Mouse (Mus musculus): ENCODE measurements around the gene Rps11. TPM values are rescaled to one million over a fixed set of nuclear protein-coding genes. Genes with fewer than 3 reads are reported as not detected.
"Not testable (repeated sequence)": the region's sequence is repeated elsewhere in the genome, so short reads cannot be mapped to it uniquely, and the experiment has no call there.

Rps11 gene
- polyA plus RNA-seq, 1 experiment = 1,240 TPM

DNA sequence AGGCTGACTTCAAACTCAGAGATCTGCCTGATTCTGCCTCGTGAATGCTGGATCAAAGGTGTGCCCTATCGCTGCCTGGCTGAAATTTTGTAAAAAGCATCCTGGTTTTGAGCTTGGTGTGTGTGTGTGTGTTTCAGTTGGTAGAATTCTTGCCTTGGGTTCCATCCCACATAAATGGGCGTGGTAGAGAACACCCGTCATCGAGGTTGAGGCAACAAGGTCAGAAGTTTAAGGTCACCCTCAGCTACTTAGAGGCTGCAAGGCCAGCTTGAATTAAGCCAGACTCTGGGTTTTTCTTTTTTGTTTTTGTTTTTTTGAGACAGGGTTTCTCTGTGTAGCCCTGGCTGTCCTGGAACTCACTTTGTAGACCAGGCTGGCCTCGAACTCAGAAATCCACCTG is 5.9 kb downstream of the Rps11 start:
- Histone ChIP-seq H3K27ac (ENCODE audit: control insufficient read depth, insufficient read depth, low read depth, low read length, poor library complexity) (peak overlapping the region; percentile 11; the same call in 1 of the 2 replicates), H3K4me1 (ENCODE audit: control insufficient read depth, insufficient read depth, low read length) (peaks cover 9% of the 10 kb centered on the region; the same call in 1 of the 2 replicates), H3K4me3 (replicated peaks; ENCODE audit: control insufficient read depth, low read depth, low read length) (no peak overlapping the region)
- TF ChIP-seq POLR2A (IDR thresholded peaks at IDR 0.05; ENCODE audit: borderline replicate concordance, control insufficient read depth, low read depth, low read length) (no peak), CTCF (IDR thresholded peaks at IDR 0.05; ENCODE audit: control insufficient read depth, insufficient read depth, low read length) (no peak)
- 72% methylated on average over 6 of the region's 6 CpGs for WGBS

DNA sequence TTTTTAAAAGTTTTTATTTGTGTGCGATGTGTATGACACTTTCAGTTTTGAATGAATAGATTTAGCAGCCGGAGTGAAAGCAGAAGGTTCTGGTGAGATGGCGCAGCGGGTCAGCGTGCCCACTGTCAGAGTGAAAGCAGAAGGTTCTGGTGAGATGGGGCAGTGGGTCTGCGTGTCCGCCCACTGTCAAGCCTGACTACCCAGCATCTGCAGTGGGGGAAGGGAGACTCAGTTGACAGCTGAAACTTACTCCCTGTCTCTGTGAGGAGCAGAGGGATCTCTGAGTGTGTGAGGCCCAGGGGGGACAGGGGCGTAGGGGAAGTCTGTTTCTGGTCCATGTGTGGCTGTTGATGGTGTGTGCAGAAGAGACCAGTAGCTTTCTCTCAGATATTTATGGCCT is 6.7 kb downstream of the Rps11 start:
- H3K4me1 ChIP-seq (ENCODE audit: control insufficient read depth, insufficient read depth, low read length) = peaks cover 5% of the 10 kb centered on the region; the same call in 1 of the 2 replicates
- H3K4me3 ChIP-seq (replicated peaks; ENCODE audit: control insufficient read depth, low read depth, low read length) = no peak overlapping the region
- H3K27ac ChIP-seq (ENCODE audit: control insufficient read depth, insufficient read depth, low read depth, low read length, poor library complexity) = no peak overlapping the region
- WGBS = 71% methylated on average over 8 of the region's 8 CpGs
- TF ChIP-seq POLR2A (IDR thresholded peaks at IDR 0.05; ENCODE audit: borderline replicate concordance, control insufficient read depth, low read depth, low read length) = no peak

DNA sequence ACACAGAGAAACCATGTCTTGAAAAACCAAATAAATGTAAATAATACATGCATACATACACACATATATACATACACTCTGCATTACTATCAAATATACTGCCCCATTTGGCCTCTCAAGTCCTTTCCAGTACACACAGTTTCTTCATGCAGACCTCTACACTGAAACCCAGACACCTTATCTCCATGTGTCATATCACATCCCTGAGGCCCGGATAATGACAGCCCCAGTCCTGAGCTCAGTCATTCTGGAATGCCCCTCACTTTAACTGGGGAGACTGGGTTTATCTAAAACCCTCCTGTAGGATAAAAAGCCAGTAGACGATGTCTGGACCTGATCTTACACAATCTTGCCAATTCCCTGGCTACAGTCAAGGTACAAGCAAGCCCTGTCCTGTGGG is 10.8 kb downstream of the Rps11 start:
- Histone ChIP-seq H3K4me1 (ENCODE audit: control insufficient read depth, insufficient read depth, low read length) (no peaks in the 10 kb centered on the region; the same call in 1 of the 2 replicates), H3K4me3 (replicated peaks; ENCODE audit: control insufficient read depth, low read depth, low read length) (no peak overlapping the region), H3K27ac (ENCODE audit: control insufficient read depth, insufficient read depth, low read depth, low read length, poor library complexity) (no peak overlapping the region)
- WGBS = 56% methylated on average over 2 of the region's 2 CpGs
- TF ChIP-seq CTCF (IDR thresholded peaks at IDR 0.05; ENCODE audit: control insufficient read depth, insufficient read depth, low read length) = no peak
- TF ChIP-seq POLR2A (IDR thresholded peaks at IDR 0.05; ENCODE audit: borderline replicate concordance, control insufficient read depth, low read depth, low read length) = no peak

GRCm38 (mm10) chr7:45112529-45112928 is 11.7 kb downstream of the Rps11 start:
- no peak overlapping the region for H3K27ac ChIP-seq (ENCODE audit: control insufficient read depth, insufficient read depth, low read depth, low read length, poor library complexity)
- TF ChIP-seq POLR2A (IDR thresholded peaks at IDR 0.05; ENCODE audit: borderline replicate concordance, control insufficient read depth, low read depth, low read length) (no peak), CTCF (IDR thresholded peaks at IDR 0.05; ENCODE audit: control insufficient read depth, insufficient read depth, low read length) (no peak)
- H3K4me1 ChIP-seq (ENCODE audit: control insufficient read depth, insufficient read depth, low read length) = no peaks in the 10 kb centered on the region; the same call in 1 of the 2 replicates
- no peak overlapping the region for H3K4me3 ChIP-seq (replicated peaks; ENCODE audit: control insufficient read depth, low read depth, low read length)
- WGBS = 66% methylated on average over 3 of the region's 3 CpGs

DNA sequence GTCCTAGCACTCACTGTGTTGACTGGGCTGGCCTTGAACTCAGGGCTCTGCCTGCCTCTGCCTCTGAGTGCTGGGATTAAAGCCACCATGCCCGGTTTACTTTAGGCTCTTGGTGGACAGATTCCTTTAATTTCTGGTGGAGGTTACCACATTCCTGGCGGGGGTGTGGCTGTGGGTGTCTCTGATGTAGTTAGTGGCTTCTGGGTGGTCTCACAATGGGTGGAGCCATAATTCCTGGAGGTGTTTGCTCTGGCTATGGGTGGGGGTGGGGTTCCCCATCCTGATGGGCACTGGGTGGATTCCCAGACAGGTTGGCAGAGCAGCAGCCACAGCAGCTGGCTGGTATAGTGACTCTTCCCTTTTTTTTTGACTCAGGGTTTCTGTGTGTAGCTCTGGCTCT is 12.3 kb downstream of the Rps11 start:
- no peaks in the 10 kb centered on the region; the same call in 1 of the 2 replicates for H3K4me1 ChIP-seq (ENCODE audit: control insufficient read depth, insufficient read depth, low read length)
- H3K4me3 ChIP-seq (replicated peaks; ENCODE audit: control insufficient read depth, low read depth, low read length) = no peak overlapping the region
- WGBS = 69% methylated on average over 2 of the region's 2 CpGs
- no peak overlapping the region for H3K27ac ChIP-seq (ENCODE audit: control insufficient read depth, insufficient read depth, low read depth, low read length, poor library complexity)
- TF ChIP-seq POLR2A (IDR thresholded peaks at IDR 0.05; ENCODE audit: borderline replicate concordance, control insufficient read depth, low read depth, low read length) (no peak), CTCF (IDR thresholded peaks at IDR 0.05; ENCODE audit: control insufficient read depth, insufficient read depth, low read length) (no peak)

DNA sequence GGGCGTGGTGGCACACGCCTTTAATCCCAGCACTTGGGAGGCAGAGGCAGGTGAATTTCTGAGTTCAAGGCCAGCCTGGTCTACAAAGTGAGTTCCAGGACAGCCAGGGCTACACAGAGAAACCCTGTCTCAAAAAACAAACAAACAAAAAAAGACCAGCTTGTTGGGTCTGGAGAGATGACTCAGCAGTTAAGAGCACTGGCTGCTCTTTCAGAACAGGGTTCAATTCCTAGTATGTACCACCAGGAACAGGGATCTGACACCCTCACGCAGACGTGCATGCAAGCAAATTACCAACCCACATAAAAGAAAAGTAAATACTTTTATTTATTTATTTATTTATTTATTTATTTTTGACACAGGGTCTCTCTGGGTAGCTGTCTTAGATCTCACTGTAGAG is 14.2 kb downstream of the Rps11 start:
- 70% methylated on average over 4 of the region's 4 CpGs for WGBS
- not testable (repeated sequence) for H3K4me3 ChIP-seq (replicated peaks; ENCODE audit: control insufficient read depth, low read depth, low read length); H3K4me1 ChIP-seq (ENCODE audit: control insufficient read depth, insufficient read depth, low read length); H3K27ac ChIP-seq (ENCODE audit: control insufficient read depth, insufficient read depth, low read depth, low read length, poor library complexity)

- Histone ChIP-seq H3K4me3 (replicated peaks; ENCODE audit: control insufficient read depth, low read depth, low read length) (no peak overlapping the region), H3K4me1 (ENCODE audit: control insufficient read depth, insufficient read depth, low read length) (no peaks in the 10 kb centered on the region; the same call in 1 of the 2 replicates), H3K27ac (ENCODE audit: control insufficient read depth, insufficient read depth, low read depth, low read length, poor library complexity) (no peak overlapping the region)
- TF ChIP-seq POLR2A (IDR thresholded peaks at IDR 0.05; ENCODE audit: borderline replicate concordance, control insufficient read depth, low read depth, low read length) = no peak
- no peak for TF ChIP-seq CTCF (IDR thresholded peaks at IDR 0.05; ENCODE audit: control insufficient read depth, insufficient read depth, low read length)
- 26% methylated on average over 5 of the region's 5 CpGs for WGBS
Observed at GRCm38 (mm10) chr7:45107052-45107645, 17.1 kb downstream of the Rps11 start.

GRCm38 (mm10) chr7:45106441-45106840 is 17.8 kb downstream of the Rps11 start:
- no peak overlapping the region for H3K27ac ChIP-seq (ENCODE audit: control insufficient read depth, insufficient read depth, low read depth, low read length, poor library complexity)
- H3K4me3 ChIP-seq (replicated peaks; ENCODE audit: control insufficient read depth, low read depth, low read length) = no peak overlapping the region

GRCm38 (mm10) chr7:45105491-45105890 is 18.7 kb downstream of the Rps11 start:
- 72% methylated on average over 8 of the region's 8 CpGs for WGBS

More at GRCm38 (mm10) chr7:45106441-45106840, 17.8 kb downstream of the Rps11 start:
- TF ChIP-seq POLR2A (IDR thresholded peaks at IDR 0.05; ENCODE audit: borderline replicate concordance, control insufficient read depth, low read depth, low read length) (no peak), CTCF (IDR thresholded peaks at IDR 0.05; ENCODE audit: control insufficient read depth, insufficient read depth, low read length) (no peak)
- H3K4me1 ChIP-seq (ENCODE audit: control insufficient read depth, insufficient read depth, low read length) = no peaks in the 10 kb centered on the region; the same call in 1 of the 2 replicates
- 70% methylated on average over 6 of the region's 6 CpGs for WGBS

More at GRCm38 (mm10) chr7:45105491-45105890, 18.7 kb downstream of the Rps11 start:
- TF ChIP-seq POLR2A (IDR thresholded peaks at IDR 0.05; ENCODE audit: borderline replicate concordance, control insufficient read depth, low read depth, low read length) (no peak), CTCF (IDR thresholded peaks at IDR 0.05; ENCODE audit: control insufficient read depth, insufficient read depth, low read length) (no peak)
- Histone ChIP-seq H3K4me1 (ENCODE audit: control insufficient read depth, insufficient read depth, low read length) (no peaks in the 10 kb centered on the region; the same call in 1 of the 2 replicates), H3K4me3 (replicated peaks; ENCODE audit: control insufficient read depth, low read depth, low read length) (no peak overlapping the region), H3K27ac (ENCODE audit: control insufficient read depth, insufficient read depth, low read depth, low read length, poor library complexity) (no peak overlapping the region)

All from bone marrow, adult 2 months (tissue).